Mouse (Mus musculus) erythroid progenitor cell, adult 5-6 weeks (primary cell): Measurements from ENCODE around the gene Gm17482. TPM values are rescaled to one million over a fixed set of nuclear protein-coding genes. Genes with fewer than 3 reads are reported as not detected.

Experiments used
- ATAC-seq: replicated peaks from 2 replicates; pipeline ENCODE4 v1.8.0; 2016; ENCODE audit warnings: moderate number of reproducible peaks, mild to moderate bottlenecking, moderate TSS enrichment, inconsistent platforms; ENCODE audit not compliant: poor library complexity, low FRiP score, severe bottlenecking
- total RNA-seq, 2 experiments: library from RNA; stranded (forward) in 1 of 2; stranded (reverse) in 1 of 2; fragments of 150-400 nt in 1 of 2; fragments of 186-747, 209-891 nt in 1 of 2; gene quantifications; 2 replicates each; pipeline versions ENCODE4 v1.2.3 to v1.2.4; 2015 to 2017; ENCODE audit warnings: low replicate concordance in 2 of 2

The Gm17482 gene
- total RNA-seq, 2 experiments from 2014 or later, result not detected

- ATAC-seq, result no peak
Observed at GRCm38 (mm10) chr6:115241939-115242338, 14.8 kb downstream of the Gm17482 start.

- ATAC-seq, result no peak
Observed at GRCm38 (mm10) chr6:115244222-115244621, 17.1 kb downstream of the Gm17482 start.

GRCm38 (mm10) chr6:115245500-115246058, 18.4 kb downstream of the Gm17482 start:
- no peak for ATAC-seq

- 0 out of 2 replicates have a peak, but pooled peaks have one; percentile 25 for ATAC-seq
Observed at GRCm38 (mm10) chr6:115251531-115251985, 24.4 kb downstream of the Gm17482 start.

GRCm38 (mm10) chr6:115252099-115252873, 25.1 kb downstream of the Gm17482 start, which contains the start of gene Timp4:
Gene Timp4, minus strand, starts transcription at chr6:115252205.
- no peak for ATAC-seq

- no peak for ATAC-seq
Observed at GRCm38 (mm10) chr6:115255171-115255570, 28.0 kb downstream of the Gm17482 start.

- no peak for ATAC-seq
Observed at GRCm38 (mm10) chr6:115260507-115260906, 33.4 kb downstream of the Gm17482 start.

GRCm38 (mm10) chr6:115266791-115267190, 39.6 kb downstream of the Gm17482 start:
- ATAC-seq, result no peak

- no peak for ATAC-seq
Observed at GRCm38 (mm10) chr6:115267916-115268315, 40.8 kb downstream of the Gm17482 start.

- ATAC-seq, result no peak
Observed at GRCm38 (mm10) chr6:115268551-115269385, 41.6 kb downstream of the Gm17482 start.

- ATAC-seq, result no peak
Observed at GRCm38 (mm10) chr6:115269561-115269960, 42.4 kb downstream of the Gm17482 start.

- ATAC-seq, result no peak
Observed at GRCm38 (mm10) chr6:115270085-115270484, 42.9 kb downstream of the Gm17482 start.

- no peak for ATAC-seq
Observed at GRCm38 (mm10) chr6:115271326-115271725, 44.2 kb downstream of the Gm17482 start.

GRCm38 (mm10) chr6:115271866-115272271, 44.7 kb downstream of the Gm17482 start:
- no peak; the same call in 1 of the 2 replicates for ATAC-seq

- ATAC-seq, result no peak
Observed at GRCm38 (mm10) chr6:115273346-115273745, 46.2 kb downstream of the Gm17482 start.

- ATAC-seq, result no peak
Observed at GRCm38 (mm10) chr6:115274705-115275104, 47.6 kb downstream of the Gm17482 start.

GRCm38 (mm10) chr6:115275116-115275815, 48.1 kb downstream of the Gm17482 start:
- no peak for ATAC-seq

GRCm38 (mm10) chr6:115278086-115278485, 50.9 kb downstream of the Gm17482 start:
- ATAC-seq, result no peak

- ATAC-seq, result no peak
Observed at GRCm38 (mm10) chr6:115279639-115280038, 52.5 kb downstream of the Gm17482 start.

- no peak for ATAC-seq
Observed at GRCm38 (mm10) chr6:115284153-115284552, 57.0 kb downstream of the Gm17482 start.
